Mouse (Mus musculus) bone marrow macrophage, adult 2 months (primary cell): Measurements from ENCODE around the gene Pgam5. TPM values are rescaled to one million over a fixed set of nuclear protein-coding genes. Genes with fewer than 3 reads are reported as not detected.

ENCODE experiments used
- H3K27ac ChIP-seq: 2 replicates; pipeline ENCODE4 v1.5.1; 2012; ENCODE audit warnings: low read depth, low read length; ENCODE audit not compliant: insufficient read depth
- H3K4me1 ChIP-seq: 2 replicates; pipeline ENCODE4 v1.6.1; 2012; ENCODE audit warnings: low read length; ENCODE audit not compliant: control insufficient read depth, insufficient read depth
- H3K4me3 ChIP-seq: 2 replicates; pipeline ENCODE4 v1.5.1; 2012; ENCODE audit warnings: mild to moderate bottlenecking, low read length, moderate library complexity; ENCODE audit not compliant: insufficient read depth
- CTCF ChIP-seq: IDR thresholded peaks from 2 replicates; pipeline ENCODE4 v1.5.1; 2012; ENCODE audit warnings: low read depth, mild to moderate bottlenecking, low read length, moderate library complexity
- POLR2A ChIP-seq: IDR thresholded peaks from 2 replicates; pipeline ENCODE4 v1.6.1; 2012; ENCODE audit warnings: mild to moderate bottlenecking, low read depth, low read length, borderline replicate concordance
- polyA plus RNA-seq: library from polyadenylated mRNA; stranded (reverse); fragments of >200 nt; gene quantifications from 2 replicates; pipeline ENCODE4 v1.2.4, GENCODE M21; 2012; ENCODE audit not compliant: missing spikeins, insufficient read depth, insufficient read length

Gene Pgam5
- 15.2 and 16.4 TPM in 2 replicates for polyA plus RNA-seq

- Histone ChIP-seq H3K27ac (0 out of 2 replicates have a peak within 1 kb of the TSS, but pooled peaks have one; percentile 0), H3K4me1 (peaks cover 7% of the 10 kb centered on the region), H3K4me3 (peak within 1 kb of the TSS; percentile 77)
- TF ChIP-seq POLR2A (no peak), CTCF (0 out of 2 replicates have a peak, but pooled peaks have one; percentile 34)
Measured at GRCm38 (mm10) chr5:110269141-110270101, at the start of gene Pgam5. Pgam5 (minus strand) TSS chr5:110269913.

- H3K4me1 ChIP-seq: no peaks in the 10 kb centered on the region
- H3K4me3 ChIP-seq: no peak overlapping the region
- TF ChIP-seq CTCF: no peak
- no peak for TF ChIP-seq POLR2A
- H3K27ac ChIP-seq: no peak overlapping the region
Measured at GRCm38 (mm10) chr5:110313127-110313526, 43.4 kb upstream of the Pgam5 start.

- Histone ChIP-seq H3K4me1 (no peaks in the 10 kb centered on the region), H3K4me3 (no peak overlapping the region), H3K27ac (no peak overlapping the region)
- TF ChIP-seq POLR2A (no peak), CTCF (no peak)
Measured at GRCm38 (mm10) chr5:110308861-110309260, 39.1 kb upstream of the Pgam5 start.

- Histone ChIP-seq H3K4me1 (no peaks in the 10 kb centered on the region), H3K27ac (no peak overlapping the region), H3K4me3 (no peak overlapping the region)
- TF ChIP-seq CTCF: no peak
- TF ChIP-seq POLR2A: no peak
Measured at GRCm38 (mm10) chr5:110300591-110300990, 30.9 kb upstream of the Pgam5 start.

- H3K4me3 ChIP-seq: no peak overlapping the region
- H3K4me1 ChIP-seq: no peaks in the 10 kb centered on the region
- TF ChIP-seq POLR2A (no peak), CTCF (no peak)
- no peak overlapping the region for H3K27ac ChIP-seq
Measured at GRCm38 (mm10) chr5:110296637-110297036, 26.9 kb upstream of the Pgam5 start.

- H3K4me1 ChIP-seq: peaks cover 3% of the 10 kb centered on the region; the same call in 1 of the 2 replicates
- TF ChIP-seq CTCF (no peak), POLR2A (no peak)
- no peak overlapping the region for H3K27ac ChIP-seq
- H3K4me3 ChIP-seq: no peak overlapping the region
Measured at GRCm38 (mm10) chr5:110291649-110292048, 21.9 kb upstream of the Pgam5 start.

GRCm38 (mm10) chr5:110287084-110287475, 17.4 kb upstream of the Pgam5 start:
- peaks cover 5% of the 10 kb centered on the region; the same call in 1 of the 2 replicates for H3K4me1 ChIP-seq
- TF ChIP-seq POLR2A: no peak
- TF ChIP-seq CTCF: no peak
- no peak overlapping the region for H3K27ac ChIP-seq
- H3K4me3 ChIP-seq: peak overlapping the region; percentile 32; the same call in 1 of the 2 replicates

- peaks cover 5% of the 10 kb centered on the region; the same call in 1 of the 2 replicates for H3K4me1 ChIP-seq
- no peak for TF ChIP-seq CTCF
- TF ChIP-seq POLR2A: no peak
- H3K27ac ChIP-seq: no peak overlapping the region
- H3K4me3 ChIP-seq: peak overlapping the region; percentile 67
Measured at GRCm38 (mm10) chr5:110286446-110287083, 16.9 kb upstream of the Pgam5 start.

GRCm38 (mm10) chr5:110285770-110286445, 16.2 kb upstream of the Pgam5 start, which contains the start of the genes Pxmp2 and Pole:
Pxmp2 (minus strand) TSS chr5:110286186.
Pole (plus strand) TSS chr5:110286306.
- TF ChIP-seq POLR2A (no peak), CTCF (no peak)
- peak within 1 kb of the TSS; percentile 81 for H3K4me3 ChIP-seq
- no peak within 1 kb of the TSS for H3K27ac ChIP-seq
- H3K4me1 ChIP-seq: peaks cover 5% of the 10 kb centered on the region; the same call in 1 of the 2 replicates
